Mouse (Mus musculus) intestine, postnatal 0 days (tissue): ENCODE results near the gene Gpc6. TPM values are rescaled to one million over a fixed set of nuclear protein-coding genes. Genes with fewer than 3 reads are reported as not detected.

Experiments used
- ATAC-seq: fragments of 200-750 bp; cut with Nextera tagmentation; 2 replicates; pipeline ENCODE4 v1.8.0; 2017; ENCODE audit warnings: mild to moderate bottlenecking, moderate TSS enrichment, moderate library complexity
- H3K27ac ChIP-seq: fragments of 300-500 bp; sonication (generic); 2 replicates; pipeline ENCODE4 v1.5.1; 2014; ENCODE audit warnings: mild to moderate bottlenecking, low read depth, low read length, moderate library complexity
- H3K27me3 ChIP-seq: fragments of 300-500 bp; sonication (generic); replicated peaks from 2 replicates; pipeline ENCODE4 v1.6.1; 2014; ENCODE audit warnings: low read length, mixed read lengths; ENCODE audit not compliant: control insufficient read depth, insufficient read depth
- H3K36me3 ChIP-seq: fragments of 300-500 bp; sonication (generic); 2 replicates; pipeline ENCODE4 v1.6.1; 2014; ENCODE audit warnings: mild to moderate bottlenecking, moderate library complexity; ENCODE audit not compliant: control insufficient read depth, insufficient read depth
- H3K4me1 ChIP-seq: fragments of 300-500 bp; sonication (generic); replicated peaks from 2 replicates; pipeline ENCODE4 v1.6.1; 2014; ENCODE audit warnings: antibody characterized with exemption, low read length, mixed read lengths; ENCODE audit not compliant: control insufficient read depth, insufficient read depth
- H3K4me2 ChIP-seq: fragments of 300-500 bp; sonication (generic); replicated peaks from 2 replicates; pipeline ENCODE4 v1.6.1; 2014; ENCODE audit warnings: low read depth, mild to moderate bottlenecking, moderate library complexity
- H3K4me3 ChIP-seq: fragments of 300-500 bp; sonication (generic); 2 replicates; pipeline ENCODE4 v1.5.1; 2014; ENCODE audit warnings: low read depth, low read length
- H3K9ac ChIP-seq: fragments of 300-500 bp; sonication (generic); 2 replicates; pipeline ENCODE4 v1.6.1; 2014; ENCODE audit warnings: mild to moderate bottlenecking, low read depth, low read length
- H3K9me3 ChIP-seq: fragments of 300-500 bp; sonication (generic); 2 replicates; pipeline ENCODE4 v1.6.1; 2016; ENCODE audit warnings: mixed run types; ENCODE audit not compliant: control insufficient read depth
- CTCF ChIP-seq: sonication (generic); IDR thresholded peaks from 2 replicates; pipeline ENCODE4 v1.5.1; 2016; ENCODE audit warnings: low read depth, mild to moderate bottlenecking, control low read depth, antibody characterized with exemption, moderate library complexity
- WGBS: fragments of 180-500 bp; shearing (Covaris S2); extraction: QIAGEN DNeasy Blood & Tissue Kit; methylation state at CpG from one replicate; pipeline ENCODE4 v1.1.7; 2014; 5-methylcytosine and 5-hydroxymethylcytosine counted together
- polyA plus RNA-seq: library from polyadenylated mRNA; unstranded; fragments of >200 nt; fragmentation: Nextera tagmentation; extraction: Ambion mirVana; gene quantifications from 2 replicates; pipeline ENCODE4 v1.2.1, GENCODE M21; 2015

The Gpc6 gene
- polyA plus RNA-seq, 1 experiment from 2014 or later = 6.6 TPM

- Histone ChIP-seq H3K4me2 (no peak overlapping the region), H3K27me3 (no peaks in the 10 kb centered on the region), H3K4me1 (no peaks in the 10 kb centered on the region), H3K9me3 (no peaks in the 10 kb centered on the region), H3K9ac (no peak overlapping the region), H3K36me3 (no peaks in the 10 kb centered on the region), H3K27ac (no peak overlapping the region), H3K4me3 (no peak overlapping the region)
- WGBS = 75% methylated on average over 8 of the region's 8 CpGs
- no peak for ATAC-seq
- TF ChIP-seq CTCF = no peak
Observed at GRCm38 (mm10) chr14:117002313-117002712, 77.2 kb downstream of the Gpc6 start.

- ATAC-seq = no peak
- 81% methylated on average over 3 of the region's 3 CpGs for WGBS
- no peak for TF ChIP-seq CTCF
Observed at GRCm38 (mm10) chr14:117008781-117009180, 83.7 kb downstream of the Gpc6 start.

GRCm38 (mm10) chr14:117012969-117013368 lies 87.9 kb downstream of the Gpc6 start:
- Histone ChIP-seq H3K4me1 (no peaks in the 10 kb centered on the region), H3K4me2 (no peak overlapping the region), H3K27ac (no peak overlapping the region), H3K9ac (no peak overlapping the region), H3K9me3 (no peaks in the 10 kb centered on the region), H3K36me3 (no peaks in the 10 kb centered on the region), H3K4me3 (no peak overlapping the region), H3K27me3 (no peaks in the 10 kb centered on the region)
- no peak for ATAC-seq
- WGBS = 59% methylated on average over 1 of the region's 1 CpGs
- TF ChIP-seq CTCF = no peak

More at GRCm38 (mm10) chr14:117008781-117009180, 83.7 kb downstream of the Gpc6 start:
- Histone ChIP-seq H3K4me3 (no peak overlapping the region), H3K4me1 (no peaks in the 10 kb centered on the region), H3K9me3 (no peaks in the 10 kb centered on the region), H3K36me3 (no peaks in the 10 kb centered on the region), H3K4me2 (no peak overlapping the region), H3K27ac (no peak overlapping the region), H3K9ac (no peak overlapping the region), H3K27me3 (no peaks in the 10 kb centered on the region)

- H3K4me3 ChIP-seq = no peak overlapping the region
- no peaks in the 10 kb centered on the region for H3K36me3 ChIP-seq
- ATAC-seq = no peak
- no peak overlapping the region for H3K27ac ChIP-seq
- no peaks in the 10 kb centered on the region for H3K4me1 ChIP-seq
- TF ChIP-seq CTCF = no peak
- H3K4me2 ChIP-seq = no peak overlapping the region
- H3K9me3 ChIP-seq = no peaks in the 10 kb centered on the region
- WGBS = 63% methylated on average over 3 of the region's 3 CpGs
- H3K27me3 ChIP-seq = no peaks in the 10 kb centered on the region
- H3K9ac ChIP-seq = no peak overlapping the region
Observed at GRCm38 (mm10) chr14:117013554-117014117, 88.5 kb downstream of the Gpc6 start.

- no peak for TF ChIP-seq CTCF
- ATAC-seq = no peak
- Histone ChIP-seq H3K9ac (no peak overlapping the region), H3K4me2 (no peak overlapping the region), H3K9me3 (no peaks in the 10 kb centered on the region), H3K4me3 (no peak overlapping the region), H3K4me1 (no peaks in the 10 kb centered on the region), H3K27ac (no peak overlapping the region), H3K36me3 (no peaks in the 10 kb centered on the region), H3K27me3 (no peaks in the 10 kb centered on the region)
- WGBS = 72% methylated on average over 4 of the region's 4 CpGs
Observed at GRCm38 (mm10) chr14:117015333-117015922, 90.3 kb downstream of the Gpc6 start.

GRCm38 (mm10) chr14:117022180-117022799 lies 97.2 kb downstream of the Gpc6 start:
- Histone ChIP-seq H3K4me2 (no peak overlapping the region), H3K27me3 (no peaks in the 10 kb centered on the region), H3K4me1 (no peaks in the 10 kb centered on the region), H3K9me3 (no peaks in the 10 kb centered on the region), H3K9ac (no peak overlapping the region), H3K36me3 (no peaks in the 10 kb centered on the region), H3K4me3 (no peak overlapping the region), H3K27ac (no peak overlapping the region)
- no peak for ATAC-seq
- 50% methylated on average over 5 of the region's 5 CpGs for WGBS
- no peak for TF ChIP-seq CTCF
